Mouse (Mus musculus) stomach, embryonic 14.5 days (tissue): ENCODE data around the gene Ifrd2. TPM values are rescaled to one million over a fixed set of nuclear protein-coding genes. Genes with fewer than 3 reads are reported as not detected.

Experiments
- ATAC-seq: fragments of 200-750 bp; cut with Nextera tagmentation; 2 replicates; pipeline ENCODE4 v1.8.0; 2017; ENCODE audit warnings: low read depth, moderate TSS enrichment; ENCODE audit not compliant: insufficient number of reproducible peaks, insufficient read depth, low FRiP score
- H3K27ac ChIP-seq: fragments of 300-500 bp; sonication (generic); 2 replicates; pipeline ENCODE4 v1.5.1; 2014; ENCODE audit warnings: mild to moderate bottlenecking, low read length, moderate library complexity, mixed read lengths
- H3K27me3 ChIP-seq: fragments of 300-500 bp; sonication (generic); 2 replicates; pipeline ENCODE4 v1.6.1; 2014; ENCODE audit warnings: low read length, control low read depth, mixed read lengths; ENCODE audit not compliant: control insufficient read depth, insufficient read depth
- H3K36me3 ChIP-seq: fragments of 300-500 bp; sonication (generic); 2 replicates; pipeline ENCODE4 v1.6.1; 2014; ENCODE audit warnings: mild to moderate bottlenecking, control low read depth, low read length, moderate library complexity, mixed read lengths; ENCODE audit not compliant: control insufficient read depth, insufficient read depth
- H3K4me1 ChIP-seq: fragments of 300-500 bp; sonication (generic); 2 replicates; pipeline ENCODE4 v1.6.1; 2014; ENCODE audit warnings: low read length, control low read depth, mixed read lengths; ENCODE audit not compliant: control insufficient read depth, insufficient read depth
- H3K4me2 ChIP-seq: fragments of 300-500 bp; sonication (generic); replicated peaks from 2 replicates; pipeline ENCODE4 v1.6.1; 2014; ENCODE audit warnings: low read depth, low read length, control low read depth
- H3K4me3 ChIP-seq: fragments of 300-500 bp; sonication (generic); 2 replicates; pipeline ENCODE4 v1.5.1; 2014; ENCODE audit warnings: low read depth, low read length, control low read depth
- H3K9ac ChIP-seq: fragments of 300-500 bp; sonication (generic); replicated peaks from 2 replicates; pipeline ENCODE4 v1.6.1; 2014; ENCODE audit warnings: low read depth, mild to moderate bottlenecking, control low read depth, low read length, moderate library complexity, mixed read lengths
- H3K9me3 ChIP-seq: fragments of 300-500 bp; sonication (generic); 2 replicates; pipeline ENCODE4 v1.6.1; 2016; ENCODE audit warnings: low read depth, low read length, control low read depth; ENCODE audit not compliant: control insufficient read depth
- WGBS: fragments of 180-500 bp; shearing (Covaris S2); extraction: QIAGEN DNeasy Blood & Tissue Kit; methylation state at CpG from one replicate; pipeline ENCODE4 v1.1.7; 2014; 5-methylcytosine and 5-hydroxymethylcytosine counted together
- polyA plus RNA-seq: library from polyadenylated mRNA; unstranded; fragments of >200 nt; fragmentation: Nextera tagmentation; extraction: Ambion mirVana; gene quantifications from 2 replicates; pipeline ENCODE4 v1.2.1, GENCODE M21; 2014

The Ifrd2 gene
- polyA plus RNA-seq, 1 experiment from 2014 or later, result 61.1 TPM

GRCm38 (mm10) chr9:107605041-107605661, 17.7 kb downstream of the Ifrd2 start:
- H3K4me1 ChIP-seq, result peaks cover 31% of the 10 kb centered on the region; the same call in 1 of the 2 replicates
- peak; percentile 54 for ATAC-seq

DNA sequence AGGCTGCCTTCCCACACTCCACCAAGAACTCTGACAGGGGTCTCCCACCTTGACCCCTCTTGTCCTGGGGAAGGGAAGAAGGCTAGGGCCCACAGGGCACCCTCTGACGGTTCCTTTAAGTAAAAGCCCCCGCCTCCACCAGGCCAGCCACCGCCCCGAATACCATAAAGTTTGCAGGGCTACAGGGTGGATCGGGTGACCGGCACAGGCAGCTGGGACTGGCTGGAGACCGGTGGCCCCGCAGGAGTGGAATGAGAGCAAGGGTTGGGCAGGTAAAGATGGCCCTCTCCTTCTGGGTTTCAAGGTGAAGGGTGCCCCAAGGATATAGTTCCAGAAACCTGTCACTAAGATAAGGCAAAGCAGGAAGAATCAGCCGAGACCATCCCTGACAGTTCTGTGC, 19.1 kb downstream of the Ifrd2 start:
- Histone ChIP-seq H3K36me3 (no peaks in the 10 kb centered on the region), H3K9me3 (no peaks in the 10 kb centered on the region), H3K27me3 (no peaks in the 10 kb centered on the region), H3K9ac (no peak overlapping the region), H3K4me2 (peak overlapping the region; percentile 22; the same call in 1 of the 2 replicates), H3K4me3 (no peak overlapping the region), H3K27ac (peak overlapping the region; percentile 56; the same call in 1 of the 2 replicates), H3K4me1 (peaks cover 36% of the 10 kb centered on the region; the same call in 1 of the 2 replicates)
- WGBS, result 12% methylated on average over 9 of the region's 9 CpGs
- no peak for ATAC-seq

More at GRCm38 (mm10) chr9:107605041-107605661, 17.7 kb downstream of the Ifrd2 start:
- no peaks in the 10 kb centered on the region for H3K27me3 ChIP-seq
- H3K9me3 ChIP-seq, result no peaks in the 10 kb centered on the region
- peak overlapping the region; percentile 20 for H3K4me3 ChIP-seq
- no peaks in the 10 kb centered on the region for H3K36me3 ChIP-seq
- H3K4me2 ChIP-seq, result peak overlapping the region; percentile 37
- 31% methylated on average over 23 of the region's 23 CpGs for WGBS
- H3K27ac ChIP-seq, result peak overlapping the region; percentile 64
- H3K9ac ChIP-seq, result no peak overlapping the region

GRCm38 (mm10) chr9:107607036-107607435, 19.6 kb downstream of the Ifrd2 start:
- Histone ChIP-seq H3K27me3 (no peaks in the 10 kb centered on the region), H3K9me3 (no peaks in the 10 kb centered on the region), H3K4me2 (peak overlapping the region; percentile 22; the same call in 1 of the 2 replicates), H3K9ac (no peak overlapping the region), H3K36me3 (no peaks in the 10 kb centered on the region), H3K27ac (no peak overlapping the region), H3K4me1 (peaks cover 38% of the 10 kb centered on the region; the same call in 1 of the 2 replicates), H3K4me3 (no peak overlapping the region)
- WGBS, result 55% methylated on average over 2 of the region's 2 CpGs
- no peak for ATAC-seq

- peaks cover 42% of the 10 kb centered on the region; the same call in 1 of the 2 replicates for H3K4me1 ChIP-seq
- no peak overlapping the region; the same call in 1 of the 2 replicates for H3K27ac ChIP-seq
These were observed 20.3 kb downstream of the Ifrd2 start for GRCm38 (mm10) chr9:107607653-107608245.

GRCm38 (mm10) chr9:107608741-107609432, 21.4 kb downstream of the Ifrd2 start, which contains the start of gene Sema3b:
Sema3b (minus strand) TSS chr9:107609229.
- no peak within 1 kb of the TSS for H3K9ac ChIP-seq
- H3K4me2 ChIP-seq, result no peak within 1 kb of the TSS
- H3K36me3 ChIP-seq, result peaks cover 4% of the 10 kb centered on the region; the same call in 1 of the 2 replicates
- no peaks in the 10 kb centered on the region for H3K27me3 ChIP-seq
- no peak within 1 kb of the TSS for H3K4me3 ChIP-seq
- no peak within 1 kb of the TSS for H3K27ac ChIP-seq
- WGBS, result 37% methylated on average over 12 of the region's 12 CpGs
- ATAC-seq, result no peak
- peaks cover 47% of the 10 kb centered on the region; the same call in 1 of the 2 replicates for H3K4me1 ChIP-seq
- no peaks in the 10 kb centered on the region for H3K9me3 ChIP-seq

More at GRCm38 (mm10) chr9:107607653-107608245, 20.3 kb downstream of the Ifrd2 start:
- no peaks in the 10 kb centered on the region for H3K27me3 ChIP-seq
- no peak for ATAC-seq
- no peaks in the 10 kb centered on the region for H3K9me3 ChIP-seq
- no peak overlapping the region for H3K9ac ChIP-seq
- 44% methylated on average over 9 of the region's 9 CpGs for whole genome bisulfite sequencing
- H3K4me2 ChIP-seq, result no peak overlapping the region
- no peaks in the 10 kb centered on the region for H3K36me3 ChIP-seq
- no peak overlapping the region for H3K4me3 ChIP-seq

DNA sequence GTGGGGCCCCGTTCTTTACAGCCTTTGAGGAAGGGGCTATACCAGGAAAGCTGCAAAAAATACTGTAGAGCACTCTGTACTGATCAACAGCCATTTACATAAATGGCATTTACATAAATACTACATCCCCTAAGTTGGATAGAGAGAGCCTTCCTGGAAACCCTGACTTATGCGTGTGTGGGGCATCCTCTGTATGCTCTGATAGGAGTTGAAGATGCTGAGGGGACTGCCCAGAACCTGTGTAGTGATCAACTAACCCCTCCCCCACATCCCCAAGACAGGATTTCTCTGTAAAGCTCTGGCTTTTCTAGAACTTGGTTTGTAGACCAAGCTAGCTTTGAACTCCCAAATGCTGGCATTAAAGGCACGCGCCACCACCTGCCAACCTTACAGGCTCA, 22.0 kb downstream of the Ifrd2 start:
- no peak overlapping the region for H3K27ac ChIP-seq
- no peaks in the 10 kb centered on the region for H3K27me3 ChIP-seq
- WGBS, result 59% methylated on average over 4 of the region's 4 CpGs
- H3K4me3 ChIP-seq, result no peak overlapping the region
- no peaks in the 10 kb centered on the region for H3K9me3 ChIP-seq
- peaks cover 10% of the 10 kb centered on the region for H3K36me3 ChIP-seq
- no peak for ATAC-seq
- peaks cover 43% of the 10 kb centered on the region; the same call in 1 of the 2 replicates for H3K4me1 ChIP-seq
- H3K4me2 ChIP-seq, result no peak overlapping the region
- no peak overlapping the region for H3K9ac ChIP-seq

GRCm38 (mm10) chr9:107611456-107612190, 24.2 kb downstream of the Ifrd2 start:
- WGBS, result 68% methylated on average over 6 of the region's 6 CpGs
- peaks cover 32% of the 10 kb centered on the region for H3K36me3 ChIP-seq
- peaks cover 35% of the 10 kb centered on the region; the same call in 1 of the 2 replicates for H3K4me1 ChIP-seq
- H3K9ac ChIP-seq, result peak overlapping the region; percentile 55; the same call in 1 of the 2 replicates
- no peak for ATAC-seq
- peak overlapping the region; percentile 72; the same call in 1 of the 2 replicates for H3K4me2 ChIP-seq
- no peaks in the 10 kb centered on the region for H3K9me3 ChIP-seq
- no peaks in the 10 kb centered on the region for H3K27me3 ChIP-seq
- peak overlapping the region; percentile 92 for H3K27ac ChIP-seq
- H3K4me3 ChIP-seq, result no peak overlapping the region
